Mouse (Mus musculus) olfactory bulb, adult 2 months (tissue): ENCODE results near the gene St5.

Experiments
- CTCF ChIP-seq: fragments of 200-500 bp; IDR thresholded peaks from 2 replicates; pipeline ENCODE4 v1.5.1; 2012; ENCODE audit warnings: low read depth, mild to moderate bottlenecking, low read length, moderate library complexity; ENCODE audit not compliant: insufficient read depth
- POLR2A ChIP-seq: fragments of 200-500 bp; IDR thresholded peaks from 2 replicates; pipeline ENCODE4 v1.6.1; 2012; ENCODE audit warnings: mild to moderate bottlenecking, low read depth, low read length, moderate library complexity; ENCODE audit not compliant: insufficient read depth

DNA sequence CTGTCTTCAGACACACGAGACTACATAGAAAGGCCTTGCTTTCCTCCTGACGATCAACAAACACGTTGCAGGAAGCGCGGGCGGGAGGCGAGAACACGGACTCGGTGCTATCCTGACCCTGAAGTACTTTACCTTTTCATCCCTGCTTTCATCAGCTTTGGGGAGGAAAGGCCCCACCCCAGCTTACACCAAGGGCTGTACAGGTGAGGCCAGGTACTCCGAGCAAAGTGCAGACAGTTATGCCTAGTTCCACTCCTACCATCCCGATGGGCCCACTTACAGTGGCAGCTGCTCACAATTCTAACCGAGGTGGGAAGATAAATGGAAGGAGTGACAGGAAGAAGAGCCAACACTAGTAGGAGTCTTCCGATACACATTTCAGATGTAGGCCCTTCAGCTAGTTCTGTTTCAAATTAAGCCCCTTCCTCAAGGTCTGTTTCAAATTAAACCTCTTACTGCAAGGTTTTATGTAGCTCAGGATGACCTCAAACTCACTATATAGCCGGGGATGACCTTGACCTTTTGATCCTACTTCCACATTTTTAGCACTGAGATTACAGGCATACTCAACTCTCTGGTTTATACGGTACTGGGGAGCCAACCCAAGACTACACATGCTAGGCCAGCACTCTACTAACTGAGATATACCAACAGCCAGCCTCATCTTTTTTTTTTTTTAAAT lies 69.9 kb downstream of the St5 start:
- TF ChIP-seq CTCF, result no peak
- no peak for TF ChIP-seq POLR2A
